Mouse (Mus musculus) heart, embryonic 10.5 days (tissue): ENCODE data around the gene Cars. TPM values are rescaled to one million over a fixed set of nuclear protein-coding genes. Genes with fewer than 3 reads are reported as not detected.

ENCODE experiments used
- DNase-seq: peaks from one replicate; pipeline ENCODE4 v3.0.0-alpha.2; 2017; ENCODE audit warnings: low spot score
- H3K27ac ChIP-seq: fragments of 300-500 bp; sonication (generic); 2 replicates; pipeline ENCODE4 v1.5.1; 2016; ENCODE audit warnings: mild to moderate bottlenecking
- H3K27me3 ChIP-seq: fragments of 300-500 bp; sonication (generic); 2 replicates; pipeline ENCODE4 v1.6.1; 2016; ENCODE audit warnings: mild to moderate bottlenecking; ENCODE audit not compliant: poor library complexity, insufficient read depth, severe bottlenecking
- H3K36me3 ChIP-seq: fragments of 300-500 bp; sonication (generic); 2 replicates; pipeline ENCODE4 v1.6.1; 2016; ENCODE audit warnings: mild to moderate bottlenecking, moderate library complexity
- H3K4me1 ChIP-seq: fragments of 300-500 bp; sonication (generic); 2 replicates; pipeline ENCODE4 v1.6.1; 2016; ENCODE audit warnings: mild to moderate bottlenecking
- H3K4me3 ChIP-seq: fragments of 300-500 bp; sonication (generic); 2 replicates; pipeline ENCODE4 v1.5.1; 2016; ENCODE audit warnings: mild to moderate bottlenecking, moderate library complexity
- H3K9me3 ChIP-seq: fragments of 300-500 bp; sonication (generic); 2 replicates; pipeline ENCODE4 v1.6.1; 2016; ENCODE audit warnings: mild to moderate bottlenecking, moderate library complexity
- WGBS: fragments of 180-500 bp; shearing (Covaris S2); methylation state at CpG from one replicate; pipeline ENCODE4 v1.1.7; 2016; 5-methylcytosine and 5-hydroxymethylcytosine counted together
- polyA plus RNA-seq: library from polyadenylated mRNA; unstranded; fragments of >200 nt; fragmentation: Nextera tagmentation; extraction: Ambion mirVana; gene quantifications from 2 replicates; pipeline ENCODE4 v1.2.1, GENCODE M21; 2016

Cars gene
- polyA plus RNA-seq, 1 experiment from 2014 or later: 58.0 TPM

DNA sequence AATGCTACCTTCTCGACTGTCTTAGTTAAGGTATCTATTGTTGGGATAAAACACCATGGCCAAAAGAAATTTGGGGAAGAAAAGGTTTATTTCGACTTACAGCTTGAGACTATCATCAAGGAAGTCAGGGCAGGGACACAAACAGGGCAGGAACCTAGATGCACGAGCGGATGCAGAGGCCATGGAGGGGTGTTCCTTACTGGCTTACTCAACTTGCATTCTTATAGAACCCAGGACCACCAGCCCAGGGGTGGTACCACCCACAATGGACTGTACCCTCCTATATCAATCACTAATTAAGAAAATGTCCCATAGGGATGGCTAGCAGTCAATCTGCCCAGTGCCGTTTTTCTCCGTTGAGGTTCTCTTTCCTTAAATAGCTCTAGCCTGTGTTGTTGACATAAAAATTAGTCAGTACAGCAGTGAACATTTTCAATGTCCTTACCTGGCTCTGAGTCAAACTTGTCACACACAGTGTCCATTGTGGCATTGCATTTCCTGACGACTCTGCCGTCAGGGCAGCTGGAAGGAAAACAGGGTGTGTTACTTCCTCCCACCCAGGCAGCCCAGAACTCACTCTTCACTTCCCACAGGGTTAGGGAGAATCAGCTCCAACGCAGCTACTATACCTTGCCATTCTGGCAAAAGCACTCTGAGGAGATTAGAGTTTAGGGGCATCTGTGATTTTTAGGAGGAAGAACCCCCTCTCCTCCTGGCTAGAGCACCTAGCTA, 14.7 kb upstream of the Cars start:
- Histone ChIP-seq H3K36me3 (no peaks in the 10 kb centered on the region), H3K4me3 (no peak overlapping the region), H3K9me3 (no peaks in the 10 kb centered on the region), H3K27me3 (no peaks in the 10 kb centered on the region), H3K27ac (no peak overlapping the region), H3K4me1 (no peaks in the 10 kb centered on the region)
- 51% methylated on average over 9 of the region's 9 CpGs for WGBS
- DNase-seq: no peak

- Histone ChIP-seq H3K4me1 (no peaks in the 10 kb centered on the region), H3K36me3 (no peaks in the 10 kb centered on the region), H3K9me3 (no peaks in the 10 kb centered on the region), H3K27me3 (no peaks in the 10 kb centered on the region), H3K27ac (no peak overlapping the region), H3K4me3 (no peak overlapping the region)
- DNase-seq: no peak
- 56% methylated on average over 3 of the region's 3 CpGs for WGBS
These were observed 12.3 kb upstream of the Cars start for GRCm38 (mm10) chr7:143612215-143612614.

GRCm38 (mm10) chr7:143605321-143605720, 5.4 kb upstream of the Cars start:
- Histone ChIP-seq H3K36me3 (no peaks in the 10 kb centered on the region), H3K4me1 (0 out of 2 replicates have a peak, but pooled peaks cover 2% of the 10 kb centered on the region), H3K27me3 (no peaks in the 10 kb centered on the region), H3K4me3 (no peak overlapping the region), H3K9me3 (no peaks in the 10 kb centered on the region), H3K27ac (no peak overlapping the region)
- 73% methylated on average over 3 of the region's 3 CpGs for WGBS
- DNase-seq: no peak

DNA sequence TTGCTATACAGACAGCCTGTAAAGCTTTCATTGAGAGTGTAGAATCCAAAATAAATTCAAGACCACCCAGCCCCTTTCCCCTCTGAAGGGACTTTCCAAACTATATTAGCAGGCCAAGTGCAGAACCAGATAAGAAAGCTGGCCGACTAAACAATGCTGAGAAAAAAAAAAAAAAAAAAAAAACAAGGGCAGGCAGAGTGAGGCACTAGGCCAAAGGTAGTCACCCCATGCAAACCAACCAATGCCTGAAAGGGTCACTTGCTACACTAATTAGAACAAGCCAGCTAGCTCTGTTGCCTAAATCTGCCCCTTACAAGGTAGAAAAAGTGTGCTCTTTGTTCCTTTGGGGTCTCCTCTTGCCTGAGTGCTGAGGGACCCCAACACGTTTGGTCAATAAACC, 5.0 kb upstream of the Cars start:
- Histone ChIP-seq H3K36me3 (no peaks in the 10 kb centered on the region), H3K9me3 (no peaks in the 10 kb centered on the region), H3K4me3 (no peak overlapping the region), H3K27ac (no peak overlapping the region), H3K27me3 (no peaks in the 10 kb centered on the region), H3K4me1 (0 out of 2 replicates have a peak, but pooled peaks cover 2% of the 10 kb centered on the region)
- no peak for DNase-seq
- 56% methylated on average over 2 of the region's 2 CpGs for WGBS

GRCm38 (mm10) chr7:143601705-143602104, 1.8 kb upstream of the Cars start:
- DNase-seq: no peak
- Histone ChIP-seq H3K9me3 (no peaks in the 10 kb centered on the region), H3K4me3 (no peak overlapping the region), H3K27me3 (no peaks in the 10 kb centered on the region), H3K27ac (no peak overlapping the region), H3K36me3 (peaks cover 2% of the 10 kb centered on the region), H3K4me1 (peaks cover 13% of the 10 kb centered on the region)
- WGBS: 68% methylated on average over 2 of the region's 2 CpGs

GRCm38 (mm10) chr7:143600231-143600740, 396 bp upstream of the Cars start:
- Histone ChIP-seq H3K36me3 (peaks cover 8% of the 10 kb centered on the region), H3K4me3 (peak overlapping the region; percentile 95), H3K9me3 (no peaks in the 10 kb centered on the region), H3K27me3 (no peaks in the 10 kb centered on the region), H3K4me1 (peaks cover 13% of the 10 kb centered on the region), H3K27ac (peak overlapping the region; percentile 89; the same call in 1 of the 2 replicates)
- no peak for DNase-seq
- 8% methylated on average over 15 of the region's 15 CpGs for WGBS

- no peaks in the 10 kb centered on the region for H3K27me3 ChIP-seq
- H3K4me3 ChIP-seq: no peak overlapping the region
- H3K36me3 ChIP-seq: peaks cover 42% of the 10 kb centered on the region
- H3K4me1 ChIP-seq: peaks cover 22% of the 10 kb centered on the region
- H3K27ac ChIP-seq: no peak overlapping the region
- no peak for DNase-seq
- 78% methylated on average over 5 of the region's 5 CpGs for WGBS
- H3K9me3 ChIP-seq: no peaks in the 10 kb centered on the region
These were observed 5.0 kb downstream of the Cars start for GRCm38 (mm10) chr7:143594865-143595264.

DNA sequence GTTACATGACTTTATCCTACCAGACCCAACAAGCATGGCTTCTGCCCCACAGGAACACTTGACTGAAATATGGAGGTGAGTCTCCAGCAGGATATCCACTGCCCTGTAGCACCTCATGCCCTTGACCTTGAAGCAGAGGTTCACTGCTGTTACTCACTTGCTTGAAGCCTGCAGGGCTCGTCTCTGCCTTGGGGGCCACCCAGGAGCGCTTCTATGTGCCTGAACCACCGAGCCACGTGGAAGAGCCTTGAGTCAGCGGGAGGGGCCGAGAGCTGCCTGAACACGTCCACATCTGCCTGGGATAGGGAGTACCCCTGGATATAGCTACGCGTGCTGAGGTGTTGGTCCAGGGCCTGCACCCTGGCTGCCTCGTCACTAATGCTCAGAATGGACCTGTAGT, 7.6 kb downstream of the Cars start:
- Histone ChIP-seq H3K4me1 (peaks cover 11% of the 10 kb centered on the region), H3K27ac (no peak overlapping the region), H3K27me3 (no peaks in the 10 kb centered on the region), H3K9me3 (no peaks in the 10 kb centered on the region), H3K4me3 (no peak overlapping the region), H3K36me3 (peaks cover 64% of the 10 kb centered on the region)
- DNase-seq: no peak
- WGBS: 92% methylated on average over 10 of the region's 10 CpGs

DNA sequence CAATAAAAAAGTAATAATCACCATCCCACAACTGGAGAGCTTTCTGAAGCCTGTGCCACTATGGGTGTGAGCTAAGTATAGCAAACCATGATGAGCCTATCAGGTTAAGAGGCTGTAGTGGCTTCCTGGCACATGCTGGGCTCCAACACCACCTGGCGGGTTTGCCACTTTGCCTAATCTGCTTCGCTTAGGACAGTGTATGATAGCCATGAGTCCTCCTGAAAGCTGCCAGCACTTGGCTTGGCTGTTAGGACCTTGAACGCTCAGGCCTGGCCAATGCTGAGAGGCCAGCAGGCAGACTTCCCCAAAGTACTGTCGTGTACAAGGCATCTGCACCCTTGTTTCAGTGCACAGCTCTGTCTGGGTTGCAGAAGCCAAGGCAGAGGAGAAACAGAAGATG, 11.9 kb downstream of the Cars start:
- Histone ChIP-seq H3K27me3 (no peaks in the 10 kb centered on the region), H3K27ac (no peak overlapping the region), H3K9me3 (no peaks in the 10 kb centered on the region), H3K4me1 (peaks cover 4% of the 10 kb centered on the region; the same call in 1 of the 2 replicates), H3K4me3 (no peak overlapping the region), H3K36me3 (peaks cover 88% of the 10 kb centered on the region)
- DNase-seq: no peak
- 84% methylated on average over 4 of the region's 4 CpGs for WGBS

DNA sequence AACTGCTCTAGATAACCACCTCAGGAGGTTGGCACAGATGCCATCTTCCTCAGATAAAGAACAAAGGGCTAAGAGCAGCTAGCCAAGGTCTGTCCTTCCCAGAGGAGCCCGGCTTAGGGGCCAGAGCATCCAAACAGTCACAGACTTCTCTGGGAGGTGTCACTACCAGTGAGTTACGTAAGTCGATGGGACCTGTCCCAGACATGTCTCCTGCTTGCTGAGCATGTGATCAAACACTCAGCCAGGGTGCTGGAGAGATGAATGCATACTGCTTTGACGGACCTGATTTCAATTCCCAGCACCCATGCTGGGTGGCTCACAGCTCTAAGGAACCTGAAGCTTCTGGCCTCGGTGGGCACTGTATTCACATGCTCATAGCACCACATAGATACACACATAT, 12.3 kb downstream of the Cars start:
- no peak overlapping the region for H3K4me3 ChIP-seq
- DNase-seq: no peak
- H3K27me3 ChIP-seq: no peaks in the 10 kb centered on the region
- WGBS: 85% methylated on average over 5 of the region's 5 CpGs
- H3K4me1 ChIP-seq: peaks cover 4% of the 10 kb centered on the region; the same call in 1 of the 2 replicates
- no peak overlapping the region for H3K27ac ChIP-seq
- H3K36me3 ChIP-seq: peaks cover 90% of the 10 kb centered on the region
- H3K9me3 ChIP-seq: no peaks in the 10 kb centered on the region

DNA sequence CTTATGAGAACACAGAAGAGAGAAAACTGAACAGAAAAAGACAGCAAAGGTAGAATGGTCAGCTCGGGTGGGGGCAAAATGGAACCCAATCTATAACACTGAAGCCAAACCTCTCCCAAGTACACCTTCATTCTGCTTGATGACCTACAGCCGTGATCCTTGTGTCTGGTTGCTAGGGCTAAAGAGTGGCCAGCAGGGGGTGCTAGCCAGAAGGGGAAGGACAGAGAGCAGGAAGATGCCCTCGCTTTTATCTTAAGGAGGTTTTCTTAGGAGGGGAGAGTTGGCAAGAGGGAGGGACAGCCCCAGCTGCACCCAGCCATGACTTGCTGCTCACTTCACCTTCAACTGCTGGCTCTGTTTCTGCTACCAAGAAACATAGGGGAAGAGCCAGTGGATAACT, 15.9 kb downstream of the Cars start:
- Histone ChIP-seq H3K36me3 (peaks cover 86% of the 10 kb centered on the region), H3K27me3 (no peaks in the 10 kb centered on the region), H3K27ac (no peak overlapping the region), H3K9me3 (no peaks in the 10 kb centered on the region), H3K4me1 (0 out of 2 replicates have a peak, but pooled peaks cover 5% of the 10 kb centered on the region), H3K4me3 (no peak overlapping the region)
- WGBS: 42% methylated on average over 3 of the region's 3 CpGs
- DNase-seq: no peak

GRCm38 (mm10) chr7:143583025-143583424, 16.9 kb downstream of the Cars start:
- no peak for DNase-seq
- H3K36me3 ChIP-seq: peaks cover 87% of the 10 kb centered on the region
- no peak overlapping the region for H3K4me3 ChIP-seq
- H3K27ac ChIP-seq: no peak overlapping the region
- 86% methylated on average over 5 of the region's 5 CpGs for WGBS
- H3K4me1 ChIP-seq: peaks cover 6% of the 10 kb centered on the region
- no peaks in the 10 kb centered on the region for H3K9me3 ChIP-seq
- H3K27me3 ChIP-seq: no peaks in the 10 kb centered on the region

DNA sequence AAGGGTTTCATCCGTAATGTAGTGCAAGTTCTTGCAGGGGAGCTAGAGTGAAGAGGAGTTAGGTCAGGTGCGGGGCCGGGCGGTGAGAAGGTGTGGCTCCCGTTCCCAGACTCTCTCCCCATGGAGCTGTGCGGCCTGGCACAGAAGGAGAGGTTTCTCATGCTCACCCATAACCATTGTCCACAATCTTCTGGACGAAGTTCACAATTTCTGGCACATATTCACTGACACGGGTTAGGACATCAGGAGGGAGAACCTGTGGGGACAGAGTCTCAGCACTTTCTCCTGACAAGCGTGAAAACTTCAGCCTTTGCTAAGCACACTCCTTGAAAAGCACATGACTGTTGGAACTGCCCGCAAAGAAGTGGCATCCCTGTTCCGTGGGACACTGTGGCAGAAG, 24.1 kb downstream of the Cars start:
- no peaks in the 10 kb centered on the region for H3K27me3 ChIP-seq
- peaks cover 94% of the 10 kb centered on the region for H3K36me3 ChIP-seq
- H3K27ac ChIP-seq: no peak overlapping the region
- H3K4me1 ChIP-seq: peaks cover 16% of the 10 kb centered on the region
- H3K9me3 ChIP-seq: no peaks in the 10 kb centered on the region
- no peak for DNase-seq
- H3K4me3 ChIP-seq: no peak overlapping the region
- WGBS: 94% methylated on average over 11 of the region's 11 CpGs
